Mouse (Mus musculus) heart, postnatal 14 days (tissue): ENCODE results near the gene Tmem59l. TPM values are rescaled to one million over a fixed set of nuclear protein-coding genes. Genes with fewer than 3 reads are reported as not detected.

Experiments used
- DNase-seq, 2 experiments: peaks; one replicate each; pipeline ENCODE4 v3.0.0; 2021 to 2022
- intact Hi-C: fragments of 180-260 bp; cut with DNase I; formaldehyde crosslinking; loops from one replicate; pipeline ENCODE4 v1.15.1; 2025
- total RNA-seq, 2 experiments: library from RNA; stranded (reverse); gene quantifications; 2 replicates each; pipeline ENCODE4 v1.2.3; 2021

Tmem59l gene
- total RNA-seq, 2 experiments from 2014 or later: not detected

DNA sequence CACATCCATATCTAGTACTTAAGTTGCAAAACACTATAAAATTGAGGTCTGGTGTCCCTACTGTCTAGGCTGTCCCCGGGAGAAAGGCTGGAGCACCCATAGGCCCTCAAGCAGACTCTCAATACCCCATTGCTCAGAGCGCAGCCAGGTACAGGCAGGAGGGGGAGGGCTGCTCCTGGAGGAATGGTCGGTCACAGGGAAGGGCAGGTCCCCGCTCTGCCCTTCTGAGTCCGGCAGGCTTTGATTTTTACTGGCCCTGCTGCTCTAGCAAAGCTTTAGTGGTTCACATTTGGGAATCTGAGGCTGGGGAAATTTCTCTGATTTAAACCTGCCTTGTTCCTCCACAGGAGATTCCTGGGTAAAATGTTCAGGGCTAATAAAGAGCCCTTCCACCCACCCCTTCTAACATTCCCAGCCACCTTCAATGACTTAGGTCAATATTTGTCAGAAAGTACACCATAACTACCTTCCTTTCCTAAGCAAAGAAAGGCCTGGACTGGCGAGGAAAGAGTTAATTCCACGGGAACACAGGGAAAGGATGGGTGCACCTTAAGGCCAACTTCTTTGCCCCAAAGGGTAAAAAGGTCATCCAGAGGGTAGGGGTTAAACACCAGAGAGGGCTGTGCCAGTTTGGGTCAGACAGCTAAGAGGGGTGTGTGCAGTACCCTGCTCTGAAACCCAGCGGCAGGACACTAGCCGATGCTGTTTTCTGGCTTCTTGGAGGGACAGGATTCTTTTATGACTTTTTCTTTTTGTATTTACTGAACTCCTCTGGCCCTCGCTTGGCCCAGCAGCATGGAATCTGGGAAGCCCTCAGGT lies 3.1 kb upstream of the Tmem59l start:
- intact Hi-C loops: no loop called here
- no peak for DNase-seq

DNA sequence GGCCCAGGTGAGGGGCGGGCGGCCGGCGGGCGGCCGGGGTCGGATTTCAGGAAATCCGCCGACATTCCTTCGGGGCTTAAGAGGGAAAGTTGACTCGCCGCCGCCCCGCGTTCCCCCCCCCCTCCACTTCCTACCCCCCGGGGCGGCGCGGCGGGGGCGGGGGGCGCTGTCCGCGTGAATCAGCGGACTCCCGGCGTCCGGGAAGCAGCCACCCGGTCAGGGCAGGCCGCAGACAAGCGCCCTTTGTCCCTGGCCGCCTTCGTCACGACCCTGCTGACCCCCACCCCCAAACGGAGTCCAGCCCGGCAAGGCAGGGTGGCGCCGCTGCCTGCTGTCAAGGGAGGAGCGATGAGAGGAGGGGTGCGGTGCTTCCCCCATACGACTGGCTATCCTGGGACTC lies 2.4 kb upstream of the Tmem59l start:
- DNase-seq: no peak
- intact Hi-C loops: no loop called here

DNA sequence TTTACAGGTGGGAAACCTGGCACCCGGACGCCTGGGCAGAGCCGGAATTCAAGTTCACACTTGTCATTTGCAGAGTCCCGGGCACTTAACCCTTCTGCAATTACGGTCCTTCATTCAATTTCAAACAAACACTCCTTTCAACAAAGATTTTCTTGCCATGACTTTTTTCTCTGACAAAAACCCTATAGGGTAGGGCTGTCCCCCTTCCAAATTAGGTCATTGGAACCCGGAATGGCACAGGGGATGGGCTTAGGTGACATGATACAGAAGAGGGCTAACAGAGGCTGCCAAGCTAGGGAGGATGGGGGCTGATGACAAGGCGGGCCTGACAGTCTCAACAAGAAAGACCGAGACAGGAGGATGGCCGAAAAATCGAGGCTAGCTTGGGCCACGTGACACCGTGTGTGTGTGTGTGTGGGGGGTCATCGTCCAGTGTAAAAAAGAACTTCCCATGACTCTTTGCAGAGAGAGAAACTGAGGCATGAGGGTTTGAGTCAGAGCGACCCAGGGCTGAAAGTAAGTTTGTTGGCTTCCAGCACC lies 1.8 kb upstream of the Tmem59l start:
- intact Hi-C loops: no loop called here
- no peak for DNase-seq

DNA sequence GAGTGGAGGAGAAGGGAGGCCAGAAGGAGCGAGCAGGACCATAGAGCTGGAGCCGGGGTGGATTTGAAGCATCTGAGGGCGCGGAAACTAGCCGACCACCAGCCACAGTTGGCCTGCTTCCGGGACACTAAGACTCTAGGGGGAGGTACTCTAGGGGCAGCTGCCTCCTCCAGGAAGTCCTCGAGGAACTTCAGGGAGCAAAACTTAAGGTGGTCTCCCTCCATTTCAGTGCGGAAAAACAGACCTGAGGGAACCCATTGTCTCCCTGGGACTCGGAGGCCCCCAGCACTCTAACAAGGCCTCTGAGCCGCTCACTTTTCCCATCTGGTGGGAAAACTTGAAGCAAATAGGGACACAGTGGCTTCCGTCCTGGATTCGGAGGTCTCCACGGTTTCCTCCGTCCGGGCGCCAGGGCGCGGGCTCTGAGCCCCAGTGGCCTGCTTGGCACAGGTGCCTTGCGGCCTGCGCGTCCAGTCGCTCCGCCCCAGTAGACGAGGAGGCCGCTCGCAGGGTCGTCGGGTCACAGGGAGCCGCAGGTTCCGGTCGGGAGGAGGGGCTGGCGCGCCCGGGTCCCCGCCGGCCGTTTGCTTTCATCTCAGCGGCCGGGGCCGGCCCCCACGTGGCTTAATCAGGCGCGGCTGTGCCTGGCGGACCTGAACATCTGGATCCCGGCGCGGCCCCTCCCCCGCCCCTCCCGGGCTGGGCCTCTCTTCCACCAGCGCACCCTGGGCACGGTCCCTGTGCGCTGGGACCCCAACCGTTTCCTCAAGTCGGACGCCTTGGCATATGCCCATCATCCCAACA lies 1.0 kb upstream of the Tmem59l start:
- intact Hi-C loops: no loop called here
- no peak for DNase-seq

DNA sequence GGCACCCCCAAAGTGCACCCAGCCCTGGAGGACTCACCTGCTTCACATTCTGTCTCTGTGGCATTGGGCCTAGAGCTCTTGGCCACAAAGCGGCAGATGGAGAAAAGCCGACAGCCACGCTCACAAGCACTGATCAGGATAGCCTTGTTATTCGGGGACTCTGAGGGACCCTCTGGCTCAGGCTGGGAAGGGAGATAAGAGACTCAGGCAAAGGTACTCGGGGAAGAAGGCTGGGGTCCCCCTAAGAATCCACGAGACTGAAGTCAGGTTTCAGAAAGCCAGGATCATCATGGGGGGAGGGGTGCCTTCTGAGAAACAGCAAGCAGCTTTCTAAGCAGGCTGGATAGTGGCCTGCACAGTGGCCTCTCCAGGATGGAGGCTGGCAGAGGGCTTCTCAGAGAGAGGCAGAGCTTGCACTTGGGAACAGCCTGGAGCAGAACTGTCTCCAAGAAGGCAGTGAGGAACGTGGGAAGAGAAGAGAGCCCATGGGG lies 922 bp downstream of the Tmem59l start:
- intact Hi-C loops: no loop called here
- DNase-seq: no peak

DNA sequence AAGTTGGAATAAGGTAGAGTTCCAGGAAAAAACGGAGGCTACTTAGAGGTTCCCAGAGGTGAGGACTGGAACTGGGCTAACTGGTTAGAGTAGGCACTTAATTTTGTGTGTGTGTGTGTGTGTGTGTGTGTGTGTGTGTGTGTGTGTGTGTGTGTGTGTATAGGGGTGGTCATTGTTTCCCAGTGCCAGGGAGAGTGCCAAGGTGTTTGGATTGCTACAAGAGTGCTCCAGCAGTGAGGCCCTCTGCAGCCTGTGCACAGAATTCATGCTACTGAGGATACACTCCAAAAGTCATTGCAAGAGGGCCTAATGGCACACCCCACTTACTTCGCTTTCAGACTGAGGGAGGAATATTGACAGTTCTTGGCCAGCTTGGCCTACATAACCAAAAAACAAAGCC lies 4.2 kb downstream of the Tmem59l start:
- DNase-seq: no peak
- intact Hi-C loops: no loop called here

DNA sequence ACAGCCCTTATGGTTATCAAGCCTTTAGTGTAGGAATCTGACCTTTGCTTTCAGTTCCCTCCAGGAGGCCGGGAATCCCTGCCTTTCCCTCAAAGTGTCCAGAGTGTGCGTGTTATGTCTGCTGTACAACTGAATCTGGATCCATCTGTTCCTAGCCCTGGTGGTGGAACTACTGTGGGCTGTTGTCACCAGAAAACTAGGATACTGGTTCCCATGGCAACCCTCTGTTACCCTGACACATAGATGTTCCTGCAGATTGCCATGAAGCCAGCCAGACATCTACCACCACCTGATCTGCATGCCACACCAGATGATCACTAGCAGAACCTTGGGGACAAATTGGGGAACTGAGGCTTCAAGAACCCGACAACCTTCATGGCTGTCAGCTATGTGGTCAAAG lies 5.2 kb downstream of the Tmem59l start:
- no peak for DNase-seq
- intact Hi-C loops: no loop called here

DNA sequence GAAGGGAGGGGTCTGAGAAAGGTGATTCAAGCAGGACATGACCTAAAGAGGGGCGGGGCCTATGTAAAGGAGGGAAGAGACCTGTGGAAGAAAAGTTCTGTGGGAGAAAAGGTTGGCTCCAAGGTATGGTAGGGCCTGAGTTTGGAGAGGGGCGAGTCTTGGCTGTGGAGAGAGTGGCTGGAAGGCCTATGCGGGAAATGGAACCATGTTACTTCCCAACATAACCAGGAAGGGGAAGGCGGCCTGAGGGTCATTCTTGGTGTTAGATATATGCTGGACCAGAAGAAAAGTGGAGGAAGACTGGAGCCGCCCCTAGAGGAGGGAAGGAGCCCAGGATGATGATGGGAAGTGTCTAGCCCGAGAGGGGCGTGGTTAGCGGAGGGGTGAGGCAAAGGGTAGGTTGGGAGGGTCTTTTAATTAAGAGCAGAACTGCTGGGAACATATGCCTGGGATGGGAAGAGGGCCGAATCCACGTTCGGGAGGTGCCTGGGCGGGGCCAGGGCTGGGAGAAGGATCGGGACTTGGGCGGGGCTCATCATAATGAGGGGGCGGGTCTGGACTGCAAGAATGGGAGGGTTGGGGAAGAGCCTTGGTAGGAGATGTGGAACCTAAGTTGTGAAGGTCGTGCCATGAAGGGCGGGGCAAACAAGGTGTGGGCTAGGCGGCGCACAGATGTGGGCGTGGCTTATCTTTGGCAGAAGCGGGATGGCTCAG lies 9.7 kb downstream of the Tmem59l start:
- DNase-seq: no peak
- intact Hi-C loops: no loop called here

DNA sequence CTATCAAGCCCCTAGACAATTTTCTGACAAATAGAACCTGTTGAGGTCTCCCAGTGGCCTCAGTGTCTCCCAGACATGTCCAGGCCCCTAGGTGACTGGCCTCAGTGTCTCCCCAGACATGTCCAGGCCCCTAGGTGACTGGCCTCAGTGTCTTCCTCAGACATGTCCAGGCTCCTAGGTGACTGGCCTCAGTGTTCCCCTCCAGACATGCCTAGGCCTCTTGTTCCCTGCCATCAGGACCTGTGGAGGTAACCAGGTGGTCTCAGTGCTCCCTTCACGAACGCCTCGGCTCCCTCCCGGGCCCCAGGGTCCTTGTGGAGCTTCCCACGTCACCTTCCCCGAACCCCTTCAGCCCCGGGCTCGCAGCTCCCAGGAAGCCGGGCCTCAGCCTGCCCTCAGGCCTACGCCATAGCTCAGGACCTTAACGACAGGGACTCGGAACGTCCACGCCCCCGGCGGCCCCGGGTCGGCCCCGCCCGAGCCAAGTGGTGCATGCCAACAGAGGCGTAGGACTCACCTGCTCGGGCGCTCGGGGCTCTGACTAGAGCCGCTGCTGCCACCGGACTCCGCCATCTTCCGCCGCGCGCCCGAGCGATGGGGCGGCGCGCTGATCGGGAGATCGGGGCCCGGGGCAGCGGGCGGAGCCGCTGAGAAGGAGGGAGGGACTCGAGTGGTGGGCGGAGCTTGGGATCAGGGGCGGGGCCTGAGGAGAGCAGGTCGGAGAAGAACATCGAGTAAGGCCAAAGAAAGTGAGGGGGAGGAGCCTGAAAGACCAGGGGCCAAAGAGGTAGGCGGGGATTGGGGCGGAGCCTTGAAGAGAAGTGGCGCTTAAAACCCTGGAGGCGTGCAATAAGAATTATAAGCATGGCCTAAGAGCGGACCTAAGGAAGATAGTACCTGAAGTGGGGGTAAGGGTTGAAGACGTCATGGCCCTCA lies 10.6 kb downstream of the Tmem59l start, which contains the start of gene Klhl26:
TSS of gene Klhl26 (minus strand) at position 636 of the 936 bp plus-strand sequence.
- intact Hi-C loops: no loop called here
- DNase-seq: peak; percentile 92 to 95

DNA sequence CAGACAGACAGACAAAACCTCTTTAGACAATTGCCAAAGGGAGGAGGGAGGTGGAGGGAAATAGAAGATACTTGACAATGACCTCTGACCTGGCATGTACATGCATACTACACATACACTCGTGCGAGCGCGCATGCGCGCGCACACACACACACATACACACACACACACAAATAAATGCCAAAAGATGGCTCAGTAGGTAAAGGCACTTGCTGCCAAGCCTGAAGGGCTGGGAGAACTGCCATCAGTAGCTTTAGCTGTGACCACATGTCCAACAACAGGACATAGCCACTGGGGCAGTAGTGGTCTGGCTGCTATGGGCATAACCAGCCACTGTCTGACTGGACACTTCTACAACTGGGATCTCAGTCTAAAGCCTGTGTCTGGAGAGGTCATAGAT lies 15.3 kb downstream of the Tmem59l start:
- intact Hi-C loops: no loop called here
- DNase-seq: no peak

DNA sequence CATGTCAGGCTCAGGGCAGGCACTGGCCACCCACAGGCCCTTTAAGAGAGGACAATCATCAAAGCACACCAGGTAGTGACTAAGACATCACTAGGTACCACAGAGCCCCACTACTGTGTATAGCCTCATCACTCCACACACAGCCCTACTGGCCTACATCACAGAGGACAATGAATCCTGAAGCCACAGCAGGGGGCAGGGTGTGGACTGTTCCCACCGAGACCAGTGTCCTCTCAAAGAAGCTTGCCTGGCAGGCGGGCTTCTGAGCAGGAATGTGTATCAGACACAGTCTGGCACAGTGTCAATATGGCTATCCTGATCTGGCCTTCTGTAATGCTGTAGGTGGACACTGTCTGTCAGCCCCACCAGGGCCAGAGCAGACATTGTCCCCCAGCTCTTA lies 17.2 kb downstream of the Tmem59l start:
- no peak for DNase-seq
- intact Hi-C loops: loop anchor here (5.0 kb wide), 1 partner anchor 32 kb away; no protein-coding TSS in a partner anchor

DNA sequence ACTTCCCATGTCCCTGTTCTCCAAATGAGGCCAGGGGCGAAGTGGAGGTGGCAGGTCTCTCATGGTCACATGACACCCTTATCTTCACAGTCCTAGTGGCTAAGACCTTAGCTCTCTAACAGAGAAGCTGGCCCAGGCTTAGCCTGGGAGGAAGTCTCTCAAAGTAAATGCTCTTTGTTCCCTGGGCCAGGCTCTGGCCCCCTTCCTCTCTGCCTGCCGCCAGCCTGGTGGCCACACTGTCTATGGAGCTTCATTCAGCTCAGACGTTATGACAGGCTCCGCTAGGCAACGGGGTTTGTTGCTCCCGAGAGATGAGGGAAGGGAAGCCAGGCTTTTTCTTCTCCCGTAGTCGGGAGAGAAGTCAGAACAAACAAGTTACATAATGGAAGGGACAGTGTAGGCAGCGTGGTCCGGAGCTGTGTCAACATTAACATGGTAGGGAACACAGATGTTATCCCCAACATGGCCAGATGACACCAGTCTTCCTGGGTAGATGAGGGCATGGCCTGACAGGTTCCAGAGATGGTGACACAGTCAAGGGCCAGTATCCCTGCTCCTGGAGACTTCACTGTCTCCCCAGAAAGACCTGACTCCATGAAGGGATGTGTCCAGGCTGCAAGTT lies 17.8 kb downstream of the Tmem59l start:
- intact Hi-C loops: loop anchor here (5.0 kb wide), 1 partner anchor 33 kb away; no protein-coding TSS in a partner anchor
- DNase-seq: no peak

DNA sequence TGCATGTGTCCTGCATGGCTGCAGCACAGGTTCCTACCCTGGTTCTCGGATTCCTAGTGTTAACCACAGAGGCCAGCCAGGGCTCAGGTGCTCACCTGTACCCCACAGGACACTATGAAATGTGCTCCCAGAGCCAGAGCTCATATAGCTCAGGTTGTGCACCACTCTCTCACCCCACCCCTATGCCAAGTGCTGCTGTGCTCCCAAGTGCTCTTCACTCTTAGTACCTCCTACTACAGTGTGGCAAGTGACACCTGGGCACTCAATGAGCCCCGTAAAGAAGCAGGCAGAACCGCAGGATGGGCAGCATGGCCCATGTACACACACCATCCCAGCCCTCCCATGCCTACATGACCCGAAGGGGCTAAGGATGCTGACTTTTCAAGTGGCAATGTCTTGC lies 18.4 kb downstream of the Tmem59l start:
- DNase-seq: no peak
- intact Hi-C loops: loop anchor here (5.0 kb wide), 1 partner anchor 34 kb away; no protein-coding TSS in a partner anchor

DNA sequence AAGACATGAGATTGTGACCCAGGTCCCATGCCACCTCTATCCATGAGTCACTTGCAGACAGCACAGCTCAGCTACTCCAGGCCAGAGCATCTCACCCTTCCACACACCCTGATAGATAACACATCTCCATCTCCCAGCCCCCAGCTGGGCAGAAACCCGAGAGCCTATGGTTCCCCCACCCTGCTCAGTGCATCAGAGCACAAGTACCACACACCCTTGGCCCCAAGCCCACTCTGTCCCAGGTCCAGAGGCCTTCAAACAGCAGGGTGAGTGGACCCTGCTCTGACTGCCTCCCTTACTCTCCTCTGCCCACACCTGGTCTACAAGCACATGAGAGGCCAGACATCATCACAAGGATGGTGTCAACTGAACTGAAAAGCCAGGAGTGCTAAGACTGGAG lies 19.3 kb downstream of the Tmem59l start:
- intact Hi-C loops: loop anchor here (5.0 kb wide), 1 partner anchor 34 kb away; no protein-coding TSS in a partner anchor
- DNase-seq: no peak

DNA sequence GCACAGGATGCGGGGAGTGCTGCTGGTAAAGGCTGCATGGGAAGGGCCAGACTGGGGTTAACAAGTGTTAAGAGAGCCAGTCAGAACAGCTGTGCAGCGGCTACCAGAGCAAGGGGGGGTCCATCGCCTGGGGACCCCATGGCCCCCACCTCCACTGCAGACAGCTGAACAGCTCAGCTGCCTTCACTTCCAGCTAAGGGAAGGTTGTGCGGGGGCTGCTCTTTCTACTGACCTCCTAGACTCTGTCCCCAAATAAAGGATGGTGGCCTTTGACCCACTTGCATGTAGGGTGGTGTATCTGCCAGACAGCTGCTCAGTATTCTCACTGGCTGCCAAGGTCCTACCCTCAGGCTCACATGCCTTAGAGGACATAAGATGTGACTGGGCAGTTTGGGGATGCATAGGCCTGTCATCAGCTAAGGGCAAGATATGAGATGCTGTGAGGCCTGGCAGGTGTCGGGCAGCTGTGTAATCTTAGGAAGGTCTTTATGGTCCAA lies 19.9 kb downstream of the Tmem59l start:
- no peak for DNase-seq
- intact Hi-C loops: loop anchor here (5.0 kb wide), 1 partner anchor 35 kb away; no protein-coding TSS in a partner anchor

DNA sequence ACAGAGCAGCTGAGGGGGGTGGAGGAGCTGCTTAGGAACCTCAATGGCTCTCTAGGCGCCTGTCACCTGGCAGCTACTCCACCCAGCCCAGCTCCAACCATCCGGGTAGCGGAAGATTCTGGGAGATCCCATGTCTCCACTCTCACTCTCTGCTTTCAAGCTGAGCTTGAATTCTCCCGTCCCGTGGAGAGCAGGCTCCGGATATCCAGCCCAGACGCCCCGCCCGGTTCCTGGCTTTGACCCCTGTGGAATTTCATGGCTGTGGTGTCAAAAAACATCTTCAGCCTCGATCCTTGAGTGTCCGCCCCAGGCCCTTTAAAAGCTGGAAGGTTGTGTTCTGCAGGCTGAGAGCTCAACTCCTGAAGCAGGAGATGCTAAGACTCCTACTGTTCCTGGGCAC lies 20.4 kb downstream of the Tmem59l start:
- DNase-seq: peak; percentile 68 to 70
- intact Hi-C loops: loop anchor here (5.0 kb wide), 1 partner anchor 36 kb away; no protein-coding TSS in a partner anchor

DNA sequence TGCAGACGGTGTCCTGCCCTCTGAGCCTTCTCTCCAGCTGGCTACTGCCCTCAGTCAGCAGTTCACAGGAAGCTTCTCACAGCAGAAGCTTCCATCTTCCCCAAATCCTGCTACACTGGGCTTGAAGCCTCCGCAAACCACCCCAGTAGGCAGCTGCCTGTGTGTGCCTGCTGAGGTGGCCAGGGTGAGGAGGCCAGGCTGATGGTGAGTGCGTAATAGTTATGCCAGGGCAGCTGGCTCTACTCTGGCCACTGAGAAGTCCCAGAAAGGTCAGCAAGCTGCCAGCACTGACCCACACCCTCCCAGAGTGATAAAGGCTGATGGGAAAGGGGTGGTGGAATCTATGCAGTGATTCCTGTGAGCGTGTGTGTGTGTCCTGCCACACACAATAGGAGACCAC lies 20.9 kb downstream of the Tmem59l start:
- DNase-seq: no peak
- intact Hi-C loops: loop anchor here (5.0 kb wide), 1 partner anchor 36 kb away; no protein-coding TSS in a partner anchor

DNA sequence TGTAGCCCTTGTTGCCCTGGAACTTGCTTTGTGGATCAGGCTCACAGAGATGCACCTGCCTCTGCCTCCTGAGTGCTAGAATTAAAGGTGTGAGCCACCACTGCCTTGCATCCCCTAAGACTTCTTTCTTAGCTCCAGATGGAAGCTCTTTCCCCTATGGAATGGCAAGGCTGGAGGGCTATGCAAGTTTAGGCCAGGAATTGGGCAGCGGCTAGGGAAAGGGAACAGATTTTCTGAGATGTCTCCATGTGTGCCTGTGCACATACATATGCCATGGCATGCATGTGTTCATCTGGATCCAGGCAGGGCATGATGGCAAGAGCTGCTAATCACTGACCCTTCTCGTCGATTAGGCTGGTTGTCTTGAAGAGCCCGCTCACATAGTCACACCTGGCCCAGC lies 21.5 kb downstream of the Tmem59l start:
- DNase-seq: no peak
- intact Hi-C loops: loop anchor here (5.0 kb wide), 1 partner anchor 37 kb away; no protein-coding TSS in a partner anchor
